Mouse (Mus musculus) stomach, postnatal 0 days (tissue): ENCODE results near the gene Eif3m. TPM values are rescaled to one million over a fixed set of nuclear protein-coding genes. Genes with fewer than 3 reads are reported as not detected.
"Not testable (repeated sequence)": the region's sequence is repeated elsewhere in the genome, so short reads cannot be mapped to it uniquely, and the experiment has no call there.

Source experiments
- ATAC-seq: fragments of 200-750 bp; cut with Nextera tagmentation; 2 replicates; pipeline ENCODE4 v1.8.0; 2017; ENCODE audit not compliant: low FRiP score, low TSS enrichment
- DNase-seq: peaks from one replicate; pipeline ENCODE4 v3.0.0-alpha.2; 2016; ENCODE audit warnings: low spot score
- H3K27ac ChIP-seq: fragments of 300-500 bp; sonication (generic); replicated peaks from 2 replicates; pipeline ENCODE4 v1.5.1; 2014; ENCODE audit warnings: mild to moderate bottlenecking, control low read depth
- H3K27me3 ChIP-seq: fragments of 300-500 bp; sonication (generic); 2 replicates; pipeline ENCODE4 v1.6.1; 2014; ENCODE audit warnings: low read length; ENCODE audit not compliant: control insufficient read depth, insufficient read depth
- H3K36me3 ChIP-seq: fragments of 300-500 bp; sonication (generic); 2 replicates; pipeline ENCODE4 v1.6.1; 2014; ENCODE audit warnings: low read length, mixed read lengths; ENCODE audit not compliant: control insufficient read depth, insufficient read depth
- H3K4me1 ChIP-seq: fragments of 300-500 bp; sonication (generic); replicated peaks from 2 replicates; pipeline ENCODE4 v1.6.1; 2014; ENCODE audit warnings: antibody characterized with exemption; ENCODE audit not compliant: control insufficient read depth, insufficient read depth
- H3K4me2 ChIP-seq: fragments of 300-500 bp; sonication (generic); replicated peaks from 2 replicates; pipeline ENCODE4 v1.6.1; 2014; ENCODE audit warnings: low read depth, mild to moderate bottlenecking, control low read depth, moderate library complexity
- H3K4me3 ChIP-seq: fragments of 300-500 bp; sonication (generic); 2 replicates; pipeline ENCODE4 v1.5.1; 2014; ENCODE audit warnings: low read depth, low read length, control low read depth
- H3K9ac ChIP-seq: fragments of 300-500 bp; sonication (generic); 2 replicates; pipeline ENCODE4 v1.6.1; 2014; ENCODE audit warnings: mild to moderate bottlenecking, low read length, control low read depth, mixed read lengths
- H3K9me3 ChIP-seq: fragments of 300-500 bp; sonication (generic); 2 replicates; pipeline ENCODE4 v1.6.1; 2016; ENCODE audit warnings: low read length; ENCODE audit not compliant: control insufficient read depth
- CTCF ChIP-seq: IDR thresholded peaks from 2 replicates; pipeline ENCODE4 v1.5.1; 2016; ENCODE audit warnings: antibody characterized with exemption, low read depth, mild to moderate bottlenecking, moderate library complexity
- EP300 ChIP-seq: optimal IDR thresholded peaks from 2 replicates; pipeline ENCODE3; 2016; ENCODE audit warnings: antibody characterized with exemption
- WGBS: fragments of 180-500 bp; shearing (Covaris S2); extraction: QIAGEN DNeasy Blood & Tissue Kit; methylation state at CpG from one replicate; pipeline ENCODE4 v1.1.7; 2014; 5-methylcytosine and 5-hydroxymethylcytosine counted together
- polyA plus RNA-seq: library from polyadenylated mRNA; unstranded; fragments of >200 nt; fragmentation: Nextera tagmentation; extraction: Ambion mirVana; gene quantifications from 2 replicates; pipeline ENCODE4 v1.2.1, GENCODE M21; 2015

The Eif3m gene
- polyA plus RNA-seq, 1 experiment from 2014 or later, result 213 TPM

DNA sequence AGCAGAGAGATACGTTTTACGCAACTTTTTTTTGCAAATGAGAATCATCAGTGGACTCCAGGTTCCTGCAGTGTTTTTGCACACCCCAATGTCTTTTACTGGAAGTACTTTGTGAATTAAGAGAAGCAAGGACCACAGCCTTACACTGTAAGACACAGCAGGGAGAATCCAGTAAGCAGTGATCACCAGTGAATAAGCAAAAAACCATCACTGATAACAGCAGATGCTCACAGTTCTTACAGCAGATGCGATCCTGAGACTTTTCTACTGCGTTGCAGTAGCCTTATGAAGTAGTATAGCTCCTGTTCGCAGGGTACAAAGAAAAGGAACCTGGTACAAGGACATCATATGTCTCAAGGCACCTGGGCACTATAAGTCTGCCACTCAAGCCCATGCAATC, 13.6 kb upstream of the Eif3m start:
- no peaks in the 10 kb centered on the region for H3K36me3 ChIP-seq
- H3K4me2 ChIP-seq, result no peak overlapping the region
- no peaks in the 10 kb centered on the region for H3K27me3 ChIP-seq
- ATAC-seq (no peak), DNase-seq (no peak)
- no peak for TF ChIP-seq CTCF
- no peak for TF ChIP-seq EP300
- H3K27ac ChIP-seq, result no peak overlapping the region
- H3K9me3 ChIP-seq, result no peaks in the 10 kb centered on the region
- no peaks in the 10 kb centered on the region for H3K4me1 ChIP-seq
- H3K9ac ChIP-seq, result no peak overlapping the region
- H3K4me3 ChIP-seq, result no peak overlapping the region
- WGBS, result 92% methylated on average over 5 of the region's 5 CpGs

DNA sequence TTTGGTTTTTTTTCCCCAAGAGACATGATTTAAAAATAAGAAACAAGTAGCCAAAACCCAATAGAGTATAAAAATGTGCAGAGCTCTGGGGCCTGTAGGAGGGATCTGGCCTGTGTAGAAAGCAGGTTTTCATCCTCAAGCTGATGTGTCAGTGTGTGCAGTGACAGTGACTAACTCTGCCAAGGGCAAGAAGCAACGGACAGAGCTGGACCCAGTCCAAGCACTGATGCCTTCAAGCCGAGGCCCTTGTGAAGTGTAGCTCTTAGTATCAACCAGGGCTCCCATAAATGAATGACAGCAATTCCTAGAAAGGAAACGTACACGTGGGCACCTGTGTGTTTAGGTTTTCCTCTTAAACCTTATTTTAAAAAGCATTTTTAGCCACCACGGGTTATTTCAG, 11.9 kb upstream of the Eif3m start:
- Histone ChIP-seq H3K4me2 (no peak overlapping the region), H3K36me3 (no peaks in the 10 kb centered on the region), H3K27me3 (no peaks in the 10 kb centered on the region), H3K9me3 (no peaks in the 10 kb centered on the region), H3K4me3 (no peak overlapping the region), H3K9ac (no peak overlapping the region), H3K27ac (no peak overlapping the region), H3K4me1 (no peaks in the 10 kb centered on the region)
- WGBS, result 49% methylated on average over 5 of the region's 5 CpGs
- DNase-seq, result no peak
- no peak for ATAC-seq
- no peak for TF ChIP-seq EP300
- TF ChIP-seq CTCF, result no peak

DNA sequence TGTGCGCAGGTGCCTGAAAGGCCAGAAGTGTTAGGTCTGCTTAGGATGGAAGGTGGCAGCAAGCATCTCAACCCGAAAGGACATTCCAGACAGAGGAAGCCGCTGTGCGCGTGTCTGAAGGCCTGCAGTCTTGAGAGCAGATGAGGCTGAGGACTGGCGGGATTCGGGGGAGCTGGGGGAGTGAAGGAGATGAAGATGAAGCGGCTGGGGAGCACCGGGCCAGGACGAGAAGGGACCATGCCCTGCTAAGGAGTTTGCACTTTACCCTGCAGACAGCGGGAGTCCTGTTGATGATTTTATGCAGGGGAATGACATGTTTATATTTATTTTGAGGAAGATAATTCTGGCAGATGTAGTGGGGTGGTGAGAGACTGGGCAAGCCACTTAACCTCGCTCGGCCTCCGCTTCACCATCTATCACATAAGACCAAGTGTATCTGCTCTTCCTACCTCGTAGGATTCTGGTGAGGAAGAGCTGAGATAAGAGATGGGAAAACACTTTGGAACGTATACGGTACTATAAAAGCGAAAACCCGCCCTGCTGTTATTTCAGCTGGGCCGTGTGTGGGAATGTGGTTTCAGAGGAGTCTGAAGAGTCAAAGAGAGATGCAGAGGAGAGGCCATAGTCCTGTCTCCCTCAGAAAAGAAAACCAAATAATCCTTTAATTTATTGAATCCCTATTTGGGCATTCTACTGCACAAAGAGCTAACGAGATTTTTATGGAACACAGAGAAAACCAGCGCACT, 10.2 kb upstream of the Eif3m start:
- Histone ChIP-seq H3K9ac (no peak overlapping the region), H3K9me3 (no peaks in the 10 kb centered on the region), H3K4me1 (no peaks in the 10 kb centered on the region), H3K36me3 (no peaks in the 10 kb centered on the region), H3K4me2 (no peak overlapping the region), H3K4me3 (no peak overlapping the region), H3K27me3 (no peaks in the 10 kb centered on the region), H3K27ac (no peak overlapping the region)
- no peak for TF ChIP-seq CTCF
- ATAC-seq, result no peak
- DNase-seq, result no peak
- WGBS, result 65% methylated on average over 22 of the region's 22 CpGs

DNA sequence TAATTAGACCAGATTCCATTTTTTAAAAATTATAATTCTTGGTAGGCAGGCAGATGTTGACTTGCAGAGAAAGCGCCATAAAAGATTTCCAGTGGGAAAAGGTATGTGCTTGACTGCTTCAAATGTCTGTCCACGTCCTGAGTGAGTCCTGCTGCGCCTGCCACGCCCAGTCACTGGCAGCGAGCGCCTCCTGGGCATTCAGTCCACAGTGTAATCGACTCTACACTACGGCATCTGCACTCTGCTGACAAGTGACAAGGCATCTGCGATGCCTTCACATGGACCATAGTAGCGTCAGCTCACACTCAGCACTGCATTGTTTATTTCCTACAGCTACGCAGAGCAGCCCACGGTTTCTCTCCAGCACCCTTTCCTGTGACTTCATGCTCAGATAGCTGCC, 8.7 kb upstream of the Eif3m start:
- not testable (repeated sequence) for H3K36me3 ChIP-seq, H3K4me3 ChIP-seq, H3K4me1 ChIP-seq, ATAC-seq, H3K27ac ChIP-seq, H3K27me3 ChIP-seq, H3K9ac ChIP-seq, DNase-seq, H3K9me3 ChIP-seq, H3K4me2 ChIP-seq
- 67% methylated on average over 11 of the region's 12 CpGs for WGBS

DNA sequence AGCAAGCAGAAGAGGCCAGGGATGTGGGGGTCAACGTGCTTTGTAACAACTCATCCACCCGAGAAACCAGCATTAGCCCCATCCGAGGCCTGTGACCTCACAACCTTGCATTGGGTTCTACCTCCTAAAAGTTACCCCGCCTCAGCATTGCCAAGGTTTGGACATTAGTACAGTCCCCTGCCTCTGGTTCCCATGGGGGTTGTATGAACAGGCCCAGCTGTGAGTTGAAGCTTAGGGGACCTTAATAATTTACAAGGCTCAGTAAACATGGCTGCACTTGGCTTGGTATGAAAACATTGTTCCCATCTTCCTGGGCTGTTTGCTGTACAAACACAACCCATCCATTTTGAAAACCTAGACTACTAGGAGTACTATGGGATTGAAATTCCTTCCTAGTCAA, 6.9 kb upstream of the Eif3m start:
- 71% methylated on average over 4 of the region's 4 CpGs for WGBS
- TF ChIP-seq CTCF, result no peak
- no peak for TF ChIP-seq EP300
- H3K9ac ChIP-seq, result no peak overlapping the region

DNA sequence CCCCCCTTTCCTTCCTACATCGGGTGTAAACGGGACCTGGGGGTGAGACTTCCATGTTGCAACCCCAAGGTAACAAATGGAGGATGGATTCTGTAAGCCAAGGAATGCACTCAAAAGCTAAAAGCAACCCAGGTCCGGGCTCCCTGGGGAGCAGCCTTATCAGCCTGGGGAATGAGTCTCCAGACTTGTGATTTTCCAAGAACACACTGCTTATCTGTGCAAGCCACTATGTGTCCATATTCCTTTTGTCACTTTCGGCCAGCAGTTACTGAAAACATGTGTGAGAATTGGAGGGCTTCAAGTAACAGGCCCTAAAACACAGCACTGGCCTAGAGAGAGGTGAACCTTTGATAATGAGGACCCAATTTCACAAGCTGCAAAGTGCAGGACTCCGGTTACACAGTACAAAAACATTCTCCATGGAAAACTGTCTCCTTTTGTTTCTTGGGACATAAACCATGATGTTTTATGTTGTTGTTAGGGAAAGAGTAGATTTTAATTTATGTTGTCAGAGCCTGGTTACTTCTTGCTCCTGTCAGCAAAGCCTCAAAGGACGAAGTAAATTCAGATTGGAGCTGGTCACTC, 6.2 kb upstream of the Eif3m start:
- H3K4me3 ChIP-seq, result no peak overlapping the region
- no peaks in the 10 kb centered on the region for H3K27me3 ChIP-seq
- no peak overlapping the region for H3K9ac ChIP-seq
- H3K4me1 ChIP-seq, result no peaks in the 10 kb centered on the region
- H3K9me3 ChIP-seq, result no peaks in the 10 kb centered on the region
- 77% methylated on average over 6 of the region's 6 CpGs for WGBS
- no peak overlapping the region for H3K4me2 ChIP-seq
- TF ChIP-seq CTCF, result no peak
- no peak for TF ChIP-seq EP300
- no peaks in the 10 kb centered on the region; the same call in 1 of the 2 replicates for H3K36me3 ChIP-seq
- ATAC-seq (no peak), DNase-seq (no peak)
- no peak overlapping the region for H3K27ac ChIP-seq

More for the DNA sequence above, 6.9 kb upstream of the Eif3m start:
- no peaks in the 10 kb centered on the region for H3K9me3 ChIP-seq
- H3K36me3 ChIP-seq, result no peaks in the 10 kb centered on the region; the same call in 1 of the 2 replicates
- no peak for ATAC-seq
- no peak overlapping the region for H3K4me2 ChIP-seq
- H3K27me3 ChIP-seq, result no peaks in the 10 kb centered on the region
- H3K27ac ChIP-seq, result no peak overlapping the region
- H3K4me3 ChIP-seq, result no peak overlapping the region
- H3K4me1 ChIP-seq, result no peaks in the 10 kb centered on the region
- DNase-seq, result no peak
